Mouse (Mus musculus): ENCODE data around the gene Got2.

- TF ChIP-seq CTCF (IDR thresholded peaks at IDR 0.05; ENCODE audit: extremely low read depth, insufficient read depth, low read length) (no peak), POLR2A (IDR thresholded peaks at IDR 0.05; ENCODE audit: extremely low read depth, insufficient read depth, low read length) (no peak)
Measured at GRCm38 (mm10) chr8:95852290-95852689, 36.1 kb downstream of the Got2 start.
